Mouse (Mus musculus): ENCODE data around the gene Gm45261.

Gene Gm45261

DNA sequence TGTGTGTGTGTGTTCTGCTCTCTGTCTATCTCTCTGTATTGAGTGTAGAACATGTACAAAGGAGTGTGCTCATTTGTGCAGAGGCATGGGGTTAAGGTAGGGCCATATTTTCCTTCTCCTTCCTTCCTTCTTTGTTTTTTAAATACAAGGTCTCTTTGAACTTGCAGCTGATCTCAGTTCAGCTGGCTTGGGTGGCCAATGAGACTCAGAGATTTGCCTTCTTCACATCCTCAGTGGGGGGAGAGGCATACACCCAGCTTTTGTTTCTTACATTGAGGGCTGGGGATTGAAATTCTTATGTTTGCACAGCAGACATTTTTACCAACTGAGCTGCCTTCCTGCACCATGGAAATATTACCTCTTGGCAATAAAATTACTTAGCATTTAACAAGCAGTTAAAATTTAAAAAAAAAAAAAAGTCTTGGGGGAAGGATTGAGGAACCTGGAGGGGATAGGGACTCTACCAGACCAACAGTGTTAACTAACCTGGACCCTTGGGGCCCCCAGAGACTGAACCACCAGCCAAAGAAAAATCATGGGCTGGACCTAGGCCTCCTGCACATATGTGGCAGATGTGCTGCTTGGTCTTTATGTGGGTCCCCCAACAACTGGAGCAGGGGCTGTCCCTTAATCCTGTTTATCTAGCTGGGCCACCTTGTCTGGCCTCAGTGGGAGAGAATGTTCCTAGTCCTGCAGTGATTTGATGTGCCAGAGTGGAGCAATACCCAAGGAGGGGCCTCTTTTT lies 50.8 kb downstream of the Gm45261 start:
- DNase-seq (ENCODE audit: low read depth, low spot score), result no peak

GRCm38 (mm10) chr1:80409467-80410105 lies 51.7 kb downstream of the Gm45261 start:
- no peak for DNase-seq (ENCODE audit: low read depth, low spot score)

DNA sequence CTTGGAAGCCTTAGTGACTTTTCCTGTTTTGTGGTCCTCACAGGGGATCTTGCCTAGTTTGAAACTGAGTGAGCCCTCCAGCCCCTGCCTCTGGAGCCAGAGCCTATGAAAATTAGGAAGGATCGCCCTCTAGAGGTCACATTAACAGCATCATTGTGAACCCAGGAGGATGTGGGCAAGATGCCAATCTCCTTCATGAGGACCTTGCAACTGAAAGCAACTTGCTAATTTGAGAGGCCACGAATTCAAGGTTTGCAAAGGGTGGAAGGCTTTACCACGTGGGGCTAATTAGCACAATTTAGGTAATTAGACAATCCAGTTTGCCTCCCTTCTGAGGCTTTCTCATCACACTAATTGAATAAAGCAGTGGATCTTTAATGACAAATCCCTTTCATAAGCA lies 52.7 kb downstream of the Gm45261 start:
- peak; percentile 78 for DNase-seq (ENCODE audit: low read depth, low spot score)

DNA sequence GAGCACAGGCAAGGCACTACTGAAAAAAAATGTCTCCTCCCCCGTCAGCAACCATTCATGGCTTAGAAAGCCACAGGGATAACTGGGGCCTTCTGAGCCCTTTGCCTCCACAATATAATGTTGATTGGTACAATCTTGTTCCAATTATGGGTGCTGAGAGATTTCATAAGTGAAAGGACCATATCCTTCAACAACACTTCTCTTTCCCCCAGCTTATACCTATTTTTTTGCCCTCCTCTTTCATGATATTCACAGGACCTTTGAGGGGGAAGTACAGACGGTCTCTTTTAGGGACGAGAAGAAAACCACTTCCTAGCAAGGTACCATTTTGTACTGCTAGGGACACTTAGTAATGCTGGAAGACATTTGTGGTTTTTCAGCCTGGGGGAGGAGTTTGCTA lies 57.1 kb downstream of the Gm45261 start:
- no peak for DNase-seq (ENCODE audit: low read depth, low spot score)

DNA sequence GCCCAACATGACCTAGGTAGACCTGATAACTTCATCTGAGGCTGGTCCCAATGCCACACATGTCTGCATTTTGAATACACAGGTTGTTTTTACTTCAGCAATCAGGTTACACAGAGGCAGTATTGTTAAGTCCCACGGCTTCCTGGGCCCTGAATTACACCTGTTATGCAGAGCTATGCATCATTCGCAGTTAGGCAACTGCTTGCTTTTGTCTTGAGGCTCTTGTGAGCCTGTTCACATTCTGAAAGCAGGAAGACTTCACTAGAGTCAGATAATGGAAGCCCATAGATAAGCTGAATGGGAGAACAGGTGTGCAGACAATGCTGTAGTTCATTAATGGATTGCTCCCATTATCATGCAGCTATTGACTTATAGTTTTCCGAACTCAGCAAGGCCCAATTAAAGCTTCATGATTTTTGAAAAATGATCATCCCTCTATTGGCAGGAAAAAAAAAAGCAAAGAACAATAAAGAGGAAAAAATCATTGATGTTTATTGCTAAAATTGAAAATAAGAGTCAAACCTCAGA lies 57.8 kb downstream of the Gm45261 start:
- DNase-seq (ENCODE audit: low read depth, low spot score), result peak; percentile 37

DNA sequence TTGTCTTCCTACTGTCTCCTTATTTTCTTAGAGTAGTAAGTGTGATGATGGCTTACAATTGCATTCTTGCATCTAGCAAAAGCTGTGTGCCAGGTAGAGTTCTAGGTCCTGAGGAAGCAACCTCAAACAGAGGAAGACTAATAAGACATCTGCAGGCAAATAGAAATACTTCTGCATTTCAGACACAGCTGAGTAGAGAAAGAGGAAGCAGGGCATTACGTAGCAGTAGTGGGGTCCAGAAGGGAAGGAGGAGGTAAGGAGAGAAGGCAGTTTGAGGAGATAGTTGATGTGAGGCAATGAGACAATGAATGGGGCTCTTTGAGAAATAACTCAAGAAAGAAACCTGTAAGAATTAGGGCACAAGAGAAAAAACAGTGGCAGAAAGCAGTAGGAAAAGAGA lies 59.3 kb downstream of the Gm45261 start:
- DNase-seq (ENCODE audit: low read depth, low spot score), result no peak

Measured in ES-CJ7 (cell line).